Mouse (Mus musculus): ENCODE measurements around the gene Specc1.
"Not testable (repeated sequence)": the region's sequence is repeated elsewhere in the genome, so short reads cannot be mapped to it uniquely, and the experiment has no call there.

Specc1 gene

GRCm38 (mm10) chr11:61956572-61957295, at the start of gene Specc1:
TSS of gene Specc1 (plus strand) at chr11:61956763.
- peak; percentile 88 to 96 for DNase-seq

DNA sequence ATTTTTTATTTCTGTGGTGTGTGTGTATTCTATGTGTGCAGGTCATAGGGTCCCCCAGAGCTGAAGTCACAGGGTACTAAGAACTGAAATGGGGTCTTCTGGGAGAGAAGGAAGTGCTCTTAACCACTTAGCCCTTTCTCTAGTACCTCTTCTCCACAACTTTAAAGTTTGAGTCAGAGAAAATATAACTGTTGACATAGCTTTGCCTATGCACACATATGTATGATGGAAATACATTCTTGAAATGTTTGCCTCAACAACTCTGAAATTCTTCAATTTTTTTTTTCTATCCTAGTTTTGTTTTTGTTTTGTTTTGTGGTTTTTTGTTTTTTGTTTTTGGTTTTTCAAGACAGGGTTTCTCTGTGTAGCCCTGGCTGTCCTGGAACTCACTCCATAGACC, 48.2 kb upstream of the Specc1 start:
- no peak for DNase-seq

DNA sequence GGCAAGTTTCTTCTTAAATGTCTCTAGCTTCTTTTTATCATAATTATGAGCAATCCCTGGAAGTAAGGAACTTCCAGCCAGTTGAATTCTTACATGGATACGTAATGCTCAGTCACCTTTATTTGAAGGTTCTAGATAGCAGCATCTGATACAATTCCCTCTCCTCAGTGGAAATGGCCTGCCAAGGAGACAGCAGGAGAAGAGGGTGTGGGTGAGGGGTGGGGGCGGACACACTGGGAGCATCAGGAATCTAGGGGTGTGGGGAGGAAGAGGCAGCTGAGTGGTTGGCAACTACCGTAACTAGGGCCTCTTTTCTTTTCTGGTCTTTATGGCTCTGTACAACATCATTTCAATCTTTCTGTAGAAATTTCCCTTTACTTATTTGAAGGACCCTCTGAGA, 36.9 kb upstream of the Specc1 start:
- DNase-seq: no peak

DNA sequence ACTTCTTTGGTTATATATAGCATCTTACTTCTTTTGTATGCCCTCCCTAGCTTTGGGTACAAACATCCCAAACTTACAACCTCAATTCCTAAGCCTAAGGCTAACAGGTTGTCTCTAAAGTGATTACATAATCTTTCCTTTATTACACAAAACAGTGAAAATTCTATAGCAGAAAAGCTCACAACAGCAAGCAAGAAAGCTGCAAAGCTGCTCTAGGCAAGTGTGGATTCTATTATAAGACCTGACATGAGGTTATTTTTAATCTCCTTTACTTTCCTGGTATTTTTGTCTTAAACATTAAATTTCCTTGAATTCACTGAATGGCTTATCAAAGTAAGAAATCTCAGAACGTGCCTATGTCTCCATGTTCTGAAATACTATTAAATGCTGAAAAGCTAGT, 33.3 kb upstream of the Specc1 start:
- no peak for DNase-seq

GRCm38 (mm10) chr11:61929323-61930097, 27.1 kb upstream of the Specc1 start:
- DNase-seq: no peak

DNA sequence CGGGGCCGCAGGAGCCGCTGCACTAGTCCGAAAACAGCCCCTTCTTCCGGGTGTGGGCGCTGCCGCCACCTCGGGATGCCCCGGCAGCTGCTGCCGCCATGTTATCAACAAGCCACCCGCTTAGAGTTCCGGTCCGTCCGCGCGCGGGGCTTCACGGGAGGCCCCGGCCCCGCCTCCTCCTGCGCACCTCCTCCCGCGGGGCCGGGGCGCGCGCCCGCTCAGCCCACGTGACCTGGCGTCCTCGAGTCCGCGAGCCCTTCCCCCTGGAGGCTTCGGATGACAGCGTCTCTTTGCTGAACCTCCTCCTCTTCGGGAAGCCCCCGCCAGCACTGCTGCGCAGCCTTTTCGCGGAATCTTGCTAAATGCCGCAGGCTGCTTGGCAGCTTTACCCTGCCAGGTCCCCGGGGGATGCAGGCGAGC, 26.5 kb upstream of the Specc1 start, which contains the start of gene Akap10:
TSS of gene Akap10 (minus strand) at position 155 of the 420 bp plus-strand sequence.
- peak; percentile 96 to 98 for DNase-seq

DNA sequence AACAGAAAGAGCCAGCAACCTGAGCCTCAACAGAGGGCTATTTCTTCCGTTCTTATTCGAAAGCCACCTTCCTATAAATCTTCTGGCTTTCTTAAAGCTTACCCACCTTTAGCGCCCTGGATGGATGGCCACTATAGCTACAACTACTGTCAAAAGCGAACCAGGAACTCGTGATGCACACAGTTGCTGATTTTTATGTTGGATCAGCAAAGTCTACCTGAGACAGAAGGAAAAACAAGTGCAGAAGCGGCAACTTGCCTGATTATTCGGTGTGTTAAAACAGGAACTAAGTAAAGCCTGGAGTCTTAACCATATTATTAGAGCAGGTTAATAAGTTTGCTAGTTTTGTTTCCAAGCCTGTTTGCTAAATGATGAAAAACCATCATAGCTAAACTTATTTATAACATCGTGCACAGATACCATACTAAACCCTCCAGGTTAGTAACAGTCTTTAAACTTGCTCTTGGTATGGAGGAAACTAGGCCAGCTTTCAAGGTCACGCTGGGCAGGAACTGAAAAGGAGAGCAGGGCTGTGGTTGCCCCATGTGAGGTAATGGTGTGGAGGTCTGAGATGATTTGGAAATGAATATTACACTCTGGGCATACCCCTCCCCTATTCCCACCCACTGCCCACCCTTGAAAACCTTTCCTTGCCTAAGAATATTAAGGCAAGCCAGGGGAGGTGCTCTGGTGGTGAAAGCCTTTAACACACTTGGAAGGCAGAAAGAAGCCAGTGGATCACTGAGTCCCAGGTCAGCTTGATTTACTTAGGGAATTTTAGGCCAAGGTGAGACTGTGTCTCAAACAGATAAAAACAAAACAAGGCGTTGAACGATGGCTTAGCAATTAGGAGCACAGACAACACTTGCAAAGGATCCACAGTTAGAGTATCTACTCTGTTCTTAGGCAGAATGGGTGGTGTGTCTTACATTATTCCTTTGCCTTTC, 25.6 kb upstream of the Specc1 start:
- peak; percentile 37 to 43 for DNase-seq

DNA sequence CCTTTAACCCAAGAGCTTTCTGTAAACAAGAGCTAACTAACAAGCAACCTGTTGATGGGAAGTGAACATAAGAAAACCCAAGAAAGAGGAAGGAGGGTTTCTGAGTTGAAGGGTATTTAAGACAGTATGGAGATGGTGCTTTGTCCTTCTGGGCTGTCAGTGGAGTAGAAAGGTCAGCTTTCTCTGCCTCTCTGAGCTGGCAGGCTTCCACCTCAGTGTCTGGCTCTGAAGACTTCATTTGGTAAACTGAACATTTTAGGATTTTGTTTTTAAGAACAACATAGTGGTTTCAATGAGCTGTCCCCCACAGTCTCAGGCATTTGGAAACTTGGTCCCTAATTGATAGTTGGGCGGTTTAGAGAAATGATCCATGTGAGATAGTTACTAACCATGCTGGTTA, 18.8 kb upstream of the Specc1 start:
- DNase-seq: peak in 1 of 2 experiments; percentile 65

- DNase-seq: no peak
Observed at GRCm38 (mm10) chr11:61942903-61943302, 13.7 kb upstream of the Specc1 start.

GRCm38 (mm10) chr11:61944417-61944816, 12.1 kb upstream of the Specc1 start:
- DNase-seq: no peak

DNA sequence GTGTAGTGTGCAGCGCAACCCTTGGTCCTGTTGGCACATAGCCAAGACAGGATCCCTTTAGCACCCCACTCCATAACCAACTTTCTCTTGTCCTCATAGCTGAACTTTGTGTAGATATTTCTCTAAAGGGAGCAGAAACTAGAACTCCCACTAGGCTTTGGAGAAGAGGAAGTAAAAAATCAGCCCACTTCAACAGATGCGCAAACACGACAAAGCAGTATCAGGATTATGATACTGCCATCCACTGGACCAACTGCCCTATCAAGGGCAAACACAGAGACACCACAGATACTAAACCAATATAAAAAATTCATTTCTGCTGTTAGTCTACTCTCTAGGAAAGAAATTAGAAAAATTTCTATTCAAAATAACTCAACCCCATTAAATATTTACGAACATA, 10.0 kb upstream of the Specc1 start:
- DNase-seq: no peak

DNA sequence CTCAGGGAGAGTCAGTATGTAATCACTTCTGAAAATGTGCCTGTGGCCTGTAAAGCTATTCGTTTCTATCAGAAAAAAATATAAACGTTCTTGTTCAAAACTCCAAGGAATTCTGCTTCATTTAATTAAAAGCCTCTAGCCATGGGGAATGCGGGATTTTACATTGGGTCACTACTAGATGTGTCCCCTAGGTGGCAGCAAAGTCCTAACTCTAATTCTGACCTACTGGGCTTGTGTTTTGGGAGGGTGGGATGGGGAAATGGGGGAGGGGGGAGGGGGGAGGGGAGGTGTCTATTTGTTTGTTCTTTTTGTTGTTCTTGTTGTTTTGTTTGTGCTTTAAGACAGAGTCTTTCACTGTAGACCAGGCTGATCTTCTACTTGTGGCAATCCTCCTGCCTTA, 7.2 kb upstream of the Specc1 start:
- DNase-seq: peak; percentile 42 to 71

GRCm38 (mm10) chr11:61950632-61951031, 5.9 kb upstream of the Specc1 start:
- peak; percentile 80 to 94 for DNase-seq

GRCm38 (mm10) chr11:61955136-61955535, 1.4 kb upstream of the Specc1 start:
- DNase-seq: peak; percentile 45 to 53

DNA sequence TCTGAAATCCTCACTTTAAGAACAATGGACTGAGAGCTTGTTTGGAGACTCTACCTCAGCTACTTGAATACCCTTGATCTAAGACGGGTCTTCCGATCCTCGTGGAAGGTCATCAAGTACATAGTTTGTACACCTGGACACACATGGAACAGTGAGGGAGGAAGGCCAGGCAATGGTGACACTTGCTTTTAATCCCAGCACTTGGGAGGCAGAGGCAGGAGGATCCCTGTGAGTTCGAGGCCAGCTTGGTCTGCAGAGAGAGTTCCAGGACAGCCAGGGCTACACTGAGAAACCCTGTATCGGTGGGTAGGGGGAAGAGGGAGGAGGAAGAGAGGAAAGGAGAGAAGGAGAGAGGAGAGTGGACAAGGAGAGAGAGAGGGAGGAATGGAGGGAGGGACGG, 612 bp upstream of the Specc1 start:
- DNase-seq: no peak

DNA sequence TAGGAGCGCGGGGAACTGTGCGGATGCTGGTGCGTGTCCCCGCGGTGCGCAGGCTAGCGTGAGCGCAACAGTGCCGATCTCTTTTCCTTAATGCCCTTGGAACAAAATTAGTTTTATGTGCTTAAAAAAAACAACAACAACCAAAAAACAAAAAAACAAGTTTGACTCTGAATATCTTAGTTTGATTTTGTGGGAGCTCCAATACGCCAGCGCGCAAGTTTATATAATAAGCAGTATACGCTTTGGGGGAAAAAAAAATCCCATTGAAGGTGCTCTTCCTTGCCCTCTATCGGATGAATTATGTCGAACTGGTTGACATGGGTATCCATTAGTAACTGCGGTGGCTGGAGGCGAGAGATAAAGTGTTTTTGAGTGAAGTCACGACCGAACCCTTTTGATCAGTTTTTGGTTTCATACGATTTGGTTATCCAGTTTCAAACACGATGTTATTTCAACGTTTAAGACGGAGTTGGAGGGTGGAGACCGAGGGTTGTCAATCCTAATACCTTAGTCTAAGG, 792 bp downstream of the Specc1 start:
- DNase-seq: no peak

- not testable (repeated sequence) for DNase-seq
Observed at GRCm38 (mm10) chr11:61958706-61959105, 2.1 kb downstream of the Specc1 start.

- DNase-seq: no peak
Observed at GRCm38 (mm10) chr11:61960096-61960495, 3.5 kb downstream of the Specc1 start.

DNA sequence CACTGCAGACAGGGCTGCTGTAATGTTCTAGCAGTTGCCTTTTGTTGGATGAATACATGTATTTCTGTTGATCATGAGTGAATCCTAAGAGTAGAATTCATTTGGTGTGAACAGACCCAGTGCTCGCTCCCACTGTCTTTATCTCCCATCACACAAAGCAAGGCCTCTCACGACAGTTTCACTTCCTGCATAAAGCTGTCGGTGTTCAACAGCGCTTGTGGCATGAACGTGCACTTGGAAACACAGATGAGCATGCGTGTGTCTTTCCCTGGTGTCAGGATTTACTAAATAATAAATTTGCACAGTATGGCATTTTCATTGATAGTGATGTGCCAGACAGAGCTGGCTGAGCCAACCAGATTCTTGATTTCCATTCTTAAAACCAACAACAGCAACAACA, 6.1 kb downstream of the Specc1 start:
- no peak for DNase-seq

DNA sequence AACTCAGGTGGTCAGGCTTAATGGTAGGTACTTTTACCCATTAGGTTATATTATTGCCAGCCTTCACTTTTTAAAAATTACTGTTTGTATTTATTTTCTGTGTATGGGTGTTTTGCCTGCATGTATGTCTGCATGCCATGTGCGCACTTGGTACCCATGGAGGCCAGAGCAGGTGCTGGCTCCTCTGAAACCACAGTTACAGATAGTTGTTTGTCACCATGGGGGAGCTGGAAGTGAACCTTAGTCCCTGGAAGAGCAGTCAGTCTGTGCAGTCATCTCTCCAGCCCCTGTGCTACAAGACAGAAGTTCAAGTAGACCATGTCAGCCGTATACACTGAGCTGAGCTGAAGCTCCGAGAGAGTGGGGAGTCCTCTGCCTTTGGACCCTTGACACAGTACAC, 6.6 kb downstream of the Specc1 start:
- DNase-seq: no peak

- DNase-seq: no peak
Observed at GRCm38 (mm10) chr11:61964611-61965010, 8.0 kb downstream of the Specc1 start.

DNA sequence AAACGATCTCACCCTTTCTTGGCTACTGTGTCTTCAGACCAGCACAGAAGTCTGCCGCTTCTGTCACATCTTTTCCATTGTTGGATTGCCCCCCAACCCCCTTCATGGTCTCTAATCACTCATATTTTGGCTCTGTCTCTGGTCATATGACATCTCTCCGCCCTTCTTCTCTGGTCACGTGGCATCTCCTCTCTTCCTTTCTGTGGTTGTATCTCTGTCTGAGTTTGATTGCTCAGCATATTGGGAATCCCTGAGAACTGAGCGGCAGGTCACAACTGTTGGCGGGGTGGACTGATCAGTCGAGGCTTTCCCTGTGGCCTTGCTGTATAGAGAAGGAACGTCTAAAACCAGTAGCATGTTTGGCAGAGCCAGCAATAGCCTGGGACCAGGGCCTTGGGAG, 10.5 kb downstream of the Specc1 start:
- DNase-seq: no peak

DNA sequence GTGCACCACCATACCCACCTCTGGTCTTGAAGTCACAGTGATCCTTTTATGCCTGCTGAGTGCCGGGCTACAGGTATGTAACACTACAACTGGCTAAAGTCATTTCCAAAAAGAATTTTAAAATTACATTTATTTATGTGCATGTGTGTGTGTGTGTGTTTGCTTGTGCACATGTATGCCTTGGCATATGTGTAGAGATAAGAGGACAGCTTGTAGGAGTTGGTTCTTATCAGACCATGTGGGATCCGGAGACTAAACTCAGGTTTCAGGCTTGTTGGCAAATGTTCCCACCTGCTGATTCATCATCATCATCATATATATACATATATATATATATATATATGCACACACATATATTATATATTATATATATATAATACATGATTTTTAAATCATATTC, 12.3 kb downstream of the Specc1 start:
- DNase-seq: no peak
